Mouse (Mus musculus) stomach, embryonic 15.5 days (tissue): ENCODE data around the gene Tmem235. TPM values are rescaled to one million over a fixed set of nuclear protein-coding genes. Genes with fewer than 3 reads are reported as not detected.

Experiments
- ATAC-seq: fragments of 200-750 bp; cut with Nextera tagmentation; 2 replicates; pipeline ENCODE4 v1.8.0; 2017; ENCODE audit warnings: low read depth, moderate number of reproducible peaks, moderate TSS enrichment; ENCODE audit not compliant: insufficient read depth, low FRiP score
- H3K27ac ChIP-seq: fragments of 300-500 bp; sonication (generic); 2 replicates; pipeline ENCODE4 v1.5.1; 2015; ENCODE audit warnings: mild to moderate bottlenecking, inconsistent platforms
- H3K27me3 ChIP-seq: fragments of 300-500 bp; sonication (generic); replicated peaks from 2 replicates; pipeline ENCODE4 v1.6.1; 2015; ENCODE audit warnings: inconsistent platforms
- H3K36me3 ChIP-seq: fragments of 300-500 bp; sonication (generic); 2 replicates; pipeline ENCODE4 v1.6.1; 2015; ENCODE audit warnings: inconsistent platforms
- H3K4me1 ChIP-seq: fragments of 300-500 bp; sonication (generic); 2 replicates; pipeline ENCODE4 v1.6.1; 2015; ENCODE audit warnings: inconsistent platforms
- H3K4me2 ChIP-seq: fragments of 300-500 bp; sonication (generic); 2 replicates; pipeline ENCODE4 v1.6.1; 2015; ENCODE audit warnings: mild to moderate bottlenecking, inconsistent platforms
- H3K4me3 ChIP-seq: fragments of 300-500 bp; sonication (generic); replicated peaks from 2 replicates; pipeline ENCODE4 v1.5.1; 2015; ENCODE audit warnings: inconsistent platforms
- H3K9ac ChIP-seq: fragments of 300-500 bp; sonication (generic); 2 replicates; pipeline ENCODE4 v1.6.1; 2015; ENCODE audit warnings: inconsistent platforms
- H3K9me3 ChIP-seq: fragments of 300-500 bp; sonication (generic); 2 replicates; pipeline ENCODE4 v1.6.1; 2016; ENCODE audit warnings: inconsistent platforms
- WGBS: fragments of 180-500 bp; shearing (Covaris S2); methylation state at CpG from one replicate; pipeline ENCODE4 v1.1.7; 2015; 5-methylcytosine and 5-hydroxymethylcytosine counted together
- polyA plus RNA-seq: library from polyadenylated mRNA; unstranded; fragments of >200 nt; fragmentation: Nextera tagmentation; extraction: Ambion mirVana; gene quantifications from 2 replicates; pipeline ENCODE4 v1.2.1, GENCODE M21; 2015

Gene Tmem235
- polyA plus RNA-seq, 1 experiment from 2014 or later: not detected

- Histone ChIP-seq H3K4me1 (peaks cover 22% of the 10 kb centered on the region), H3K36me3 (peaks cover 53% of the 10 kb centered on the region), H3K4me2 (no peak overlapping the region), H3K4me3 (no peak overlapping the region), H3K9me3 (no peaks in the 10 kb centered on the region), H3K9ac (no peak overlapping the region), H3K27me3 (no peaks in the 10 kb centered on the region), H3K27ac (no peak overlapping the region)
- 78% methylated on average over 3 of the region's 3 CpGs for WGBS
- ATAC-seq: no peak
Measured at GRCm38 (mm10) chr11:117852875-117853274, 7.7 kb upstream of the Tmem235 start.

GRCm38 (mm10) chr11:117854241-117854640 is 6.3 kb upstream of the Tmem235 start:
- H3K4me1 ChIP-seq: peaks cover 18% of the 10 kb centered on the region
- H3K4me3 ChIP-seq: no peak overlapping the region
- H3K27ac ChIP-seq: no peak overlapping the region
- no peak overlapping the region for H3K9ac ChIP-seq
- H3K36me3 ChIP-seq: peaks cover 53% of the 10 kb centered on the region
- H3K9me3 ChIP-seq: no peaks in the 10 kb centered on the region
- no peak overlapping the region for H3K4me2 ChIP-seq
- H3K27me3 ChIP-seq: no peaks in the 10 kb centered on the region
- no peak for ATAC-seq
- 90% methylated on average over 9 of the region's 9 CpGs for WGBS

GRCm38 (mm10) chr11:117855360-117855759 is 5.2 kb upstream of the Tmem235 start:
- no peak for ATAC-seq
- Histone ChIP-seq H3K27ac (no peak overlapping the region), H3K9me3 (no peaks in the 10 kb centered on the region), H3K4me3 (no peak overlapping the region), H3K36me3 (peaks cover 53% of the 10 kb centered on the region), H3K9ac (no peak overlapping the region), H3K27me3 (peaks cover 8% of the 10 kb centered on the region), H3K4me2 (no peak overlapping the region), H3K4me1 (peaks cover 7% of the 10 kb centered on the region)
- 94% methylated on average over 5 of the region's 5 CpGs for whole genome bisulfite sequencing

GRCm38 (mm10) chr11:117855975-117856374 is 4.6 kb upstream of the Tmem235 start:
- H3K36me3 ChIP-seq: peaks cover 53% of the 10 kb centered on the region
- H3K4me3 ChIP-seq: no peak overlapping the region
- 65% methylated on average over 1 of the region's 1 CpGs for WGBS
- H3K4me2 ChIP-seq: no peak overlapping the region
- peaks cover 14% of the 10 kb centered on the region for H3K27me3 ChIP-seq
- H3K4me1 ChIP-seq: 0 out of 2 replicates have a peak, but pooled peaks cover 5% of the 10 kb centered on the region
- ATAC-seq: no peak
- H3K9me3 ChIP-seq: no peaks in the 10 kb centered on the region
- H3K27ac ChIP-seq: no peak overlapping the region
- H3K9ac ChIP-seq: no peak overlapping the region

- ATAC-seq: no peak
- H3K9me3 ChIP-seq: no peaks in the 10 kb centered on the region
- 91% methylated on average over 10 of the region's 10 CpGs for WGBS
- no peak overlapping the region for H3K27ac ChIP-seq
- H3K4me1 ChIP-seq: 0 out of 2 replicates have a peak, but pooled peaks cover 2% of the 10 kb centered on the region
- no peak overlapping the region for H3K9ac ChIP-seq
- H3K4me3 ChIP-seq: no peak overlapping the region
- H3K4me2 ChIP-seq: no peak overlapping the region
- H3K36me3 ChIP-seq: peaks cover 46% of the 10 kb centered on the region
- H3K27me3 ChIP-seq: peaks cover 19% of the 10 kb centered on the region
Measured at GRCm38 (mm10) chr11:117857462-117857861, 3.1 kb upstream of the Tmem235 start.

- no peak overlapping the region for H3K4me3 ChIP-seq
- 0 out of 2 replicates have a peak, but pooled peaks cover 2% of the 10 kb centered on the region for H3K4me1 ChIP-seq
- no peak overlapping the region for H3K27ac ChIP-seq
- peaks cover 37% of the 10 kb centered on the region for H3K36me3 ChIP-seq
- ATAC-seq: no peak
- no peak overlapping the region for H3K4me2 ChIP-seq
- no peaks in the 10 kb centered on the region for H3K9me3 ChIP-seq
- WGBS: 48% methylated on average over 3 of the region's 3 CpGs
- peaks cover 19% of the 10 kb centered on the region for H3K27me3 ChIP-seq
- H3K9ac ChIP-seq: no peak overlapping the region
Measured at GRCm38 (mm10) chr11:117858392-117858791, 2.2 kb upstream of the Tmem235 start.

- Histone ChIP-seq H3K36me3 (no peaks in the 10 kb centered on the region), H3K27ac (no peak overlapping the region), H3K4me3 (no peak overlapping the region), H3K4me1 (0 out of 2 replicates have a peak, but pooled peaks cover 2% of the 10 kb centered on the region), H3K9me3 (no peaks in the 10 kb centered on the region), H3K27me3 (peaks cover 19% of the 10 kb centered on the region), H3K9ac (no peak overlapping the region), H3K4me2 (no peak overlapping the region)
- WGBS: 40% methylated on average over 11 of the region's 11 CpGs
- ATAC-seq: no peak
Measured at GRCm38 (mm10) chr11:117863174-117863856, 2.8 kb downstream of the Tmem235 start.

- ATAC-seq: no peak
- Histone ChIP-seq H3K9ac (no peak overlapping the region), H3K36me3 (no peaks in the 10 kb centered on the region), H3K4me1 (0 out of 2 replicates have a peak, but pooled peaks cover 2% of the 10 kb centered on the region), H3K9me3 (no peaks in the 10 kb centered on the region), H3K27me3 (peaks cover 16% of the 10 kb centered on the region), H3K4me2 (no peak overlapping the region), H3K27ac (no peak overlapping the region), H3K4me3 (no peak overlapping the region)
- WGBS: 69% methylated on average over 2 of the region's 2 CpGs
Measured at GRCm38 (mm10) chr11:117864805-117865204, 4.3 kb downstream of the Tmem235 start.

- ATAC-seq: no peak
- H3K9ac ChIP-seq: no peak overlapping the region
- no peaks in the 10 kb centered on the region for H3K9me3 ChIP-seq
- H3K36me3 ChIP-seq: no peaks in the 10 kb centered on the region
- peaks cover 4% of the 10 kb centered on the region for H3K27me3 ChIP-seq
- no peak overlapping the region for H3K4me3 ChIP-seq
- 47% methylated on average over 6 of the region's 6 CpGs for WGBS
- H3K4me2 ChIP-seq: no peak overlapping the region
- H3K27ac ChIP-seq: no peak overlapping the region
- peaks cover 7% of the 10 kb centered on the region; the same call in 1 of the 2 replicates for H3K4me1 ChIP-seq
Measured at GRCm38 (mm10) chr11:117865988-117866387, 5.4 kb downstream of the Tmem235 start.

- H3K9me3 ChIP-seq: no peaks in the 10 kb centered on the region
- no peak overlapping the region for H3K9ac ChIP-seq
- peaks cover 23% of the 10 kb centered on the region for H3K4me1 ChIP-seq
- no peak overlapping the region for H3K4me3 ChIP-seq
- 41% methylated on average over 12 of the region's 12 CpGs for WGBS
- no peak for ATAC-seq
- H3K4me2 ChIP-seq: no peak overlapping the region
- no peaks in the 10 kb centered on the region for H3K36me3 ChIP-seq
- H3K27me3 ChIP-seq: no peaks in the 10 kb centered on the region
- no peak overlapping the region for H3K27ac ChIP-seq
Measured at GRCm38 (mm10) chr11:117870688-117871365, 10.3 kb downstream of the Tmem235 start.

GRCm38 (mm10) chr11:117871376-117871775 is 10.8 kb downstream of the Tmem235 start:
- 70% methylated on average over 5 of the region's 5 CpGs for WGBS
- Histone ChIP-seq H3K4me3 (no peak overlapping the region), H3K27me3 (no peaks in the 10 kb centered on the region), H3K9me3 (no peaks in the 10 kb centered on the region), H3K27ac (no peak overlapping the region), H3K9ac (no peak overlapping the region), H3K4me2 (no peak overlapping the region), H3K36me3 (no peaks in the 10 kb centered on the region), H3K4me1 (peaks cover 23% of the 10 kb centered on the region)
- ATAC-seq: no peak

GRCm38 (mm10) chr11:117871911-117872584 is 11.5 kb downstream of the Tmem235 start:
- no peak for ATAC-seq
- Histone ChIP-seq H3K27me3 (no peaks in the 10 kb centered on the region), H3K9me3 (no peaks in the 10 kb centered on the region), H3K27ac (no peak overlapping the region), H3K4me2 (peak overlapping the region; percentile 97; the same call in 1 of the 2 replicates), H3K4me1 (peaks cover 23% of the 10 kb centered on the region), H3K36me3 (no peaks in the 10 kb centered on the region), H3K9ac (no peak overlapping the region), H3K4me3 (no peak overlapping the region; the same call in 1 of the 2 replicates)
- 54% methylated on average over 12 of the region's 12 CpGs for WGBS
